Mouse (Mus musculus) embryo, embryonic 11.5 days (tissue): ENCODE measurements around the gene Prl2c5.
A peak's percentile ranks its signal among the peaks of the same experiment; 100 is the strongest.
"Not testable (repeated sequence)": the region's sequence is repeated elsewhere in the genome, so short reads cannot be mapped to it uniquely, and the experiment has no call there.

ENCODE experiments used
- DNase-seq: peaks from one replicate; pipeline ENCODE4 v3.0.0-alpha.2; 2012; ENCODE audit warnings: low read depth, low spot score

The Prl2c5 gene

DNA sequence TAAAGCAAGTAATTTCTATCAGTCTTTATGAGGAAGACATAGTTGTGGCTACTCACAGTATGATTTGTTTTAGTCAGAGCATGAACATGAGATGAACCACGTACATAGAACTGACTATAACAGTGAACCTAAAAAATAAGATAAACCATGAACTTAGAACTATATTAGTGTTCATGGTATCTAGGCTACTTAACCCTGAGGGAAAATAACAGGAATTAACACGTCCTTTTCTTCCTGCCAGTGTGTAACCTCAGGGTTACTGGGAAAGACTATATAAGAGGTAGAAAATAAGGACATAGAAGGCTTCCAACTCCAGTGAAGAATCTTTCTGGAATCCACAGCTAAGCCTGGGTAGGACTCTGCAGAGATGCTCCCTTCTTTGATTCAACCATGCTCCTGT lies at the start of gene Prl2c5:
TSS of gene Prl2c5 (plus strand) at position 301 of the 400 bp plus-strand sequence.
- not testable (repeated sequence) for DNase-seq

DNA sequence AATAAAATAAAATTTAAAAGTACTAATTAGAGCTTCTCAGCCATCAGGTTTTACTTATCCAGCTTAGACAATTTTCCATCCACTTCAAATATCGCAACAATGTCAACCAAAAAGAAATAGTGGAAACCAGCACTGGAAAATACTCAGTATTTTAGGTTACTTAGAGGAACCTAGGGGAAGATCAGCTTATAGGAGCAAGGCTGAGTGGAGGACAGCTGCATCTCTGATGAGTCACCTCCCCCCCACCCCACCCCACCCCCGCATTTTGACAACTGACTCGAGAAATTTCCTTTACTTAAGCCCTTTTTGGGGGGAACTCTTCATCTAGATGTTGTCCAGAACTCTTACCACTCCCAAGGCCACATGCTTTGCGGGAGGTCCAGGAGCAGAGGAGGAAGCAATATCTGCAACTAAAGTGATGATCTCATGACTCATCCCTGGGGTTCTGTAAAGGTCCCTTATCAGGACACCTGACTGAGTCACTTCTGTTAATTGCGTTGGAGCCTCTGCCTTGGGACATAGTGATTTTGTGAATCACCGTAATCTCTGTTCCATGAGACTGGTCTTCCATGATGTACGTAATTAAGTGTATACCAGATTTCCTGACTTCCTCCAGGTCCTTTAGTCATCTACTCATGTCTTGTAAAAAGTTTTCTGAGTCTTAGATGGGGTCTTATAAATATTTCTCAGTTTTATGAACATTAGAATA lies 19.6 kb upstream of the Prl2c5 start:
- not testable (repeated sequence) for DNase-seq

DNA sequence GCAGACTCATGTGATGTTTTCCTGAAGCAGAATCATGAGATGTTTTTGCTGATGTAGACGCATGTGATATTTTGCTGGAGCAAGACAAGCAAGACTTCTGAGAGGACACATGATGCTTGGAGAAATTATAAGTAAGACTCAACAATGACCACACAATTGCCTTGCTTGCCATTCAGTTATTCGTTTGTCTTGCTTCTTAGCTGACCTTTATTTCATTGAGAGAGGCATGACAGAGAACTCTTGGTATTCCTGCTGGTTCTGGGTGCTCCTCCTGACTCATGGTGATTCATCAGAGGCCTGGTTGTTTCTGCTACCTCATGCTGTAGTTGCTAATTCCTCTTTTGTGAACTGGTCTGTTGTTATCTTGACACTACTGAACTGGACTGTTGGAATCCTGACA lies 13.9 kb upstream of the Prl2c5 start:
- DNase-seq, result not testable (repeated sequence)

DNA sequence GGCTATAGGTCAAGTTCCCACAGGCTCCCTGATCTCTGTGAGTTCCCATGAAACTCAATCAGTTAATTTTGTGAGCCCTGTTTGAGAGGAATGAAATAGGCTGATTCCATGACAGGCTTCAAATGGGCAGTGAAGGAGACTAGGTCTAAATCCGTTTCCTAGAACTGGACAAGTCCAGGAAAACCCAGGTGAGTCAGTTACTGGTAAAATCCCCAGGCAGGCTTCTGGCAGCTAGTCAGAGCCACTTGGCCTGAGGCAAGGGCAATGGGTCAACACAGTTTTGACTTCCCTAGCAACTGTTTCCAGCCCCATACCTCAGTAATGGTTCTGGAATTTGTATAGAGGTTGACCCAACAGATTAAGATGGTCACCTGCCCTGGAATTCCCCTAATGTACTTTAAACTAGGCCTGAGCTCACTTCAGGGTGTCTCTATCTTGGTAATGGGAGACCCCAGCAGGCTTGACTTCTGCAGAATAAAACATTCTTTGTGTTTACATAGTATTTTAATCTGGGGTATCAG lies 8.8 kb upstream of the Prl2c5 start:
- not testable (repeated sequence) for DNase-seq

DNA sequence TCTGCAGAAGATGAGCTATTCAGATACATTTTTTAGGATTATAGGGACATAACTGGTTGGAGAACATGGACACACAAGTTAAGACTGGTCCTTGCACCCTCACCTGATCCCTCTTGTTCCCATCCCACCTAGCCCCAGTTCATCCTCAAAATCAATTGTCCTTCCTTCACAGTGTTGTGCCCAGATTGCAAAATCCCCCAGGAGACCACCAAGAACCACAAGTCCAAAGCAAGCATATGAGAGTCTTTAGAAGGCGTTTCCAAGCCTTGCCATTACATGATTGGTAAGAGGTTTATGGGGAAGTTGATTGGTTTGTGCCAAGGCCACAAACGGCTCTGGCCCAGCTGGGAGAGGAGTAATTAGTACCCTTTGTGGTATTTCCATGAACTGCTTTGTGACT lies 6.8 kb upstream of the Prl2c5 start:
- DNase-seq, result not testable (repeated sequence)

DNA sequence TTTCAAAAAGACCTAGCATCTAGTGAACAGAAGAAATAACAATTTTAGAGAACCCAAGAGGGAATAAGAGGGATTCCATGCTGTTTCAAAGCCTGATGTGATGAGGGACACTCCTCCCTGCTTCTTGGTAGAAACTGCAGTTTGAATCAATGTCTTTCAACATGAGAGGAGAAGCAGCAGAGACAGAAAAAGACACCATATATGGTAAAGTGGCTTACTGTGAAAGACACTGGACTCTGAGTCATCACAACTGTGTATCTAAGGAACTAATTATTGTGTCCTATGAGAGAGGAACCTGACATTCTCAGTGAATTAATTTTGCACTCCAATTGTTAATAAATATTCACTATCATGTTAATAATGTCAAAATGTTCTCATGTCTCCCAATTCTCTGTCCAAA lies 28.7 kb downstream of the Prl2c5 start:
- not testable (repeated sequence) for DNase-seq

DNA sequence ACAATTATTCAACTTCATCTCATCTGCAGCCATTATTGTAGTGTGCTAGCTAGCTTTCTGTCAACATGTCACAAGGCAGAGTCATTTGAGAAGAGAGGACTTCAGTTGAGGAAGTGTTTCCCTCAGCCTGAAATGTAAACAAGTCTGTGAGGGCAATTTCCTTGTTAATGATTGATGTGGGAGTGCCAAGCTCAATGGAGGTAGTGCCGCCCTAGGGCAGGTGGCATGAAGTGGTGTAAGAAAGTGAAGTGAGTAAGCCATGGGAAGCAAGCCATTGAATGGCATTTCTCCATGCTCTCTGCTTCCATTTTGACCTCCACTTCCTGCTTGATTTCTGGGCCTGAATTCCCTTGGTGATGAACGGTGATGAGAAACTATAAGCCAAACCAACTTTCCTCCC lies 33.8 kb downstream of the Prl2c5 start:
- not testable (repeated sequence) for DNase-seq

DNA sequence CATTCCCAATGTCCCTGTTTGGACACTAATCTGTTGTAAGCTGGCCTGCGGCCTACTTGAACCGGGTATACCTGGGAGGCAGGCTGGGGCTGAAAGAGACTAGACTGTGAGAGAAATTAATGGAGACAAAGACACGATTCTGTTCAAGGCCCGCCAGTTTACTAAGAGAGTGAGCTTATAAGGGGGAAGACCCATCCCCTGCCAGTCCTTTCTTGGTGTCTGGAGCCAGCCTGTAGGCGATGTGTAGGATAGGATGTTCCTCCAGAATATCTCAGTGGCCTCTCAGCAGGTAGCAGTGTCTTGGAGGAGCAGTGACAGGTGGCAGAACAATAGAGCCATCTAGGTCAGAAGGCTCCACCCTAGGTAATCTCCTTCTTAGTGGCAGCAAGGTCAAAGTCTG lies 37.7 kb downstream of the Prl2c5 start:
- DNase-seq, result not testable (repeated sequence)

DNA sequence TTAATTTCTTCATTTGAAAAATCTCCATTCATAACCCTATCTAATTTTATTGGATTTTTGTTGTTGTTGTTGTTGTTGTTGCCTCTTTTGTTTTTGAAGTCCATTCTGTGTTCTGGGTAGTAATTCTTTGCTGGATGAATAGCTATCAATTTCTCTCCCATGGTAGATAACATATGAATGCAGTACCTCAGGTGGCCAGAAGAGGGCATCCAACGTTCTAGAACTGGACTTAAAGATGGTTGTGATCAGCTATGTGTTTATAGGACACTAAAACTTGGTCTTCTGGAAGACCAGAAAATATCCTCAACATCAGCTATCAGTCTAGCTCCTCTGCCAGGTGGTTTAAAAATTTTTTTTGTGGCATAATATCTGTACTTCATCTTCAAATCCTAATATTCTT lies 54.9 kb downstream of the Prl2c5 start:
- peak; percentile 0 for DNase-seq
